Mouse (Mus musculus) liver, embryonic 14.5 days (tissue): ENCODE measurements around the gene Pknox1.

Source experiments
- CTCF ChIP-seq: IDR thresholded peaks from 2 replicates; pipeline ENCODE4 v1.5.1; 2016; ENCODE audit warnings: antibody characterized with exemption, low read depth, control low read depth
- EP300 ChIP-seq: IDR thresholded peaks from 2 replicates; pipeline ENCODE4 v1.6.1; 2016; ENCODE audit warnings: antibody characterized with exemption, low read depth

GRCm38 (mm10) chr17:31642913-31643312 is 78.4 kb downstream of the Pknox1 start:
- TF ChIP-seq CTCF (no peak), EP300 (no peak)
